Mouse (Mus musculus): ENCODE data around the gene Abtb1. TPM values are rescaled to one million over a fixed set of nuclear protein-coding genes. Genes with fewer than 3 reads are reported as not detected.

Abtb1 gene
- polyA plus RNA-seq, 1 experiment from 2014 or later: 26.7 TPM

DNA sequence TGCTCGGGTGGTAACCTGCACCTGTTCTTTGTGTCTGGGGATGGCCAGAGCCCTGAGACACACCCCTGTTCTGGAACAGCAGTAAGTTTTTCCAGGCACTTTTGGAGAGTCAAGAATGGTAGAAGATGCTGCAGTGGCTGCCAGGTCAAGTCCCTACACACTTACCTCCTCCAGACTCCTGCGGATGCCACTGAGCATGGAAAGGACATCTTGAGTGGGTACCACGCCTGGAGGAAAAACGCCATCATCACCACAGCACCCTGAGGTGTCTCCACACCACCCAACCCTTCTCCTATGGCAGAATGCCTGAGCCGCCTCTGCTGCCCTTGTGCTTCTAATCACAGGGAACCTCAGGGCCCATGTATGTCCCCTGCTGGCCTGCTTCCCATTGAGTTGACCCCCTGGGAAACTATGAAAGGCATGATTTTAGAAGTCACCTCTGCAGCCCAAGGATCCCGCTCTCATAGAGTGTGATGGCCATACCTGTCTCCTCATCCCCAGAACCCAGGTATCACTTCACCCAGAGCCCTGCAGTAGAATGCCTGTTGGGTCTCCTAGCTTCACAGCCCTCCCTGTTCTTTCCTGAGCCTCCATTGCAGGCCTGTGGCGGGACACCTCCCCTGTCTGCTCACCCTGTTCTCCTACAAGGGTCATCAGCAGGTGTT, 3.2 kb upstream of the Abtb1 start:
- Histone ChIP-seq H3K9me3 (ENCODE audit: control insufficient read depth, low read length) (no peaks in the 10 kb centered on the region), H3K4me3 (ENCODE audit: low read depth, low read length) (no peak overlapping the region), H3K4me1 (replicated peaks; ENCODE audit: control insufficient read depth, insufficient read depth, low read length) (peaks cover 13% of the 10 kb centered on the region), H3K27me3 (replicated peaks; ENCODE audit: control insufficient read depth, insufficient read depth, low read length) (no peaks in the 10 kb centered on the region), H3K9ac (ENCODE audit: low read depth, low read length) (no peak overlapping the region), H3K27ac (ENCODE audit: low read depth, low read length) (no peak overlapping the region), H3K4me2 (no peak overlapping the region), H3K36me3 (ENCODE audit: control insufficient read depth, insufficient read depth, low read length) (no peaks in the 10 kb centered on the region)
- WGBS: 76% methylated on average over 7 of the region's 7 CpGs
- DNase-seq (ENCODE audit: low spot score) (no peak), ATAC-seq (replicated peaks; ENCODE audit: low FRiP score) (no peak)

DNA sequence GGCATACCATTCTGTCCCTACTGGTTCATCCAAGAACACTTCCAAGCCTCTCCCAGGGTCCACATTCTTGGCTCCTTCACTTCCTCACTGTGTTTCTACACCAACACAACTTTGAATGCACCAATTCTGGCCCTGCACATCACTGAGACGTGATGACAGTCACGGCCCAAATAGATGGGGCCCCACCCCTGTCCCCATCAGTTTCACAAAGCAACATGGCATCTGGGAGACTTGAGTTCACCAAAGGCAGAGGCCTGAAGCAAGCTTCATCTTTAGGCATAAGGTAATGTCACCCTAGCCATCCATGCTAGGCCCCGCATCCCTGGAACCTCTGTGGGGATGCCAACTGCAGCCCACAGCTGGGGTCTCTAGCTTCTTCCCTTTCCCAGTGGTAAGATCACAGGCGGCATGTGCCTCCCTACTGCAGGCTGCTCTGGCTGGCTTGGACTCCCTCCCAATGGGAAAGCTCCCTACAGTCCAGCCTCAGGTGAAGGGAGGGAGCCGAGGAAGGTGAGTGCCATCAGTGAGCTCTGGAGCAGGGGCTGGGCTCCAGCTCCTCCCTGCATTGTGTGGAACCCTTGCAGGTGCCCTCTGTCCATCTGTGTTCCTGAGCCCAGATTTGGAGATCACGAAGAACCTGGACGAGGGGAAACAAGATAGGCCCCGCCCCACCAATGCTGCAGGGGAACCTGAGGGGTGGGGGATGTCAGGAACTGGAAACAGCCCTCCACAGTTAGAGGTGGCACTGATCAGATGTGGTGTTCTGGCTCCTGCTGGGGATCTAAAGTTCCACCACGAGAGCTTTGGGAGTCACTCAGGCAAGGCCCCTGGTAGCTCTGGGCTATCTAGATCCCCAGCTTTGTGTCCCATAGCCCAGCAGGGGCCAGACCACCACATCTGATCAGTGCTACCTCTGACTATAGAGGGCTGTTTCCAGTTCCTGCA, 2.3 kb upstream of the Abtb1 start:
- Histone ChIP-seq H3K27me3 (replicated peaks; ENCODE audit: control insufficient read depth, insufficient read depth, low read length) (no peaks in the 10 kb centered on the region), H3K36me3 (ENCODE audit: control insufficient read depth, insufficient read depth, low read length) (no peaks in the 10 kb centered on the region), H3K9me3 (ENCODE audit: control insufficient read depth, low read length) (no peaks in the 10 kb centered on the region), H3K4me2 (no peak overlapping the region; the same call in 1 of the 2 replicates), H3K9ac (ENCODE audit: low read depth, low read length) (no peak overlapping the region), H3K4me1 (replicated peaks; ENCODE audit: control insufficient read depth, insufficient read depth, low read length) (peaks cover 13% of the 10 kb centered on the region), H3K27ac (ENCODE audit: low read depth, low read length) (no peak overlapping the region; the same call in 1 of the 2 replicates), H3K4me3 (ENCODE audit: low read depth, low read length) (no peak overlapping the region; the same call in 1 of the 2 replicates)
- ATAC-seq (replicated peaks; ENCODE audit: low FRiP score) (no peak), DNase-seq (ENCODE audit: low spot score) (no peak)
- 71% methylated on average over 9 of the region's 9 CpGs for WGBS

DNA sequence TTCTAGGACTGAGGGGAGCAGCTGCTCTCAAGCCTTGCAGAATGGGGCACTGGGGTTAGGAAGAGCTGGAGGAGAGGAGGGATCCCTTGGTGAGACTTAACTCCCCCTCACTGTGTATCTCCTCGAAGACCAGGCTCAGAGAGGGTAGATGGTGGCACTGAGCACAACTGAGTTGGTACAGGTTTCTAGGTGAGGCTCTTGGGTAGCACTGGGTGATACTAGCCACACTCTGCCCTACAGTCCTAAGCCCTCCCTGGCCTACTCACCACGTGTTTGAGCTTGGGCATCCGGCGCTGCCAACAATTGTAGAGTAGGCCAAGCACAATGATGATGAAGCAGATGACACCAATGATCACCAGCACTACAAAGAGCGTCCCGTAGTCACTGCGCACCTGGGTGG, 1.5 kb upstream of the Abtb1 start:
- no peak for DNase-seq (ENCODE audit: low spot score)
- Histone ChIP-seq H3K4me1 (replicated peaks; ENCODE audit: control insufficient read depth, insufficient read depth, low read length) (peaks cover 13% of the 10 kb centered on the region), H3K27me3 (replicated peaks; ENCODE audit: control insufficient read depth, insufficient read depth, low read length) (no peaks in the 10 kb centered on the region), H3K9me3 (ENCODE audit: control insufficient read depth, low read length) (no peaks in the 10 kb centered on the region), H3K4me2 (peak overlapping the region; percentile 93), H3K9ac (ENCODE audit: low read depth, low read length) (peak overlapping the region; percentile 78), H3K36me3 (ENCODE audit: control insufficient read depth, insufficient read depth, low read length) (no peaks in the 10 kb centered on the region), H3K4me3 (ENCODE audit: low read depth, low read length) (peak overlapping the region; percentile 84), H3K27ac (ENCODE audit: low read depth, low read length) (no peak overlapping the region)
- no peak for ATAC-seq (replicated peaks; ENCODE audit: low FRiP score)
- WGBS: 72% methylated on average over 7 of the region's 7 CpGs

DNA sequence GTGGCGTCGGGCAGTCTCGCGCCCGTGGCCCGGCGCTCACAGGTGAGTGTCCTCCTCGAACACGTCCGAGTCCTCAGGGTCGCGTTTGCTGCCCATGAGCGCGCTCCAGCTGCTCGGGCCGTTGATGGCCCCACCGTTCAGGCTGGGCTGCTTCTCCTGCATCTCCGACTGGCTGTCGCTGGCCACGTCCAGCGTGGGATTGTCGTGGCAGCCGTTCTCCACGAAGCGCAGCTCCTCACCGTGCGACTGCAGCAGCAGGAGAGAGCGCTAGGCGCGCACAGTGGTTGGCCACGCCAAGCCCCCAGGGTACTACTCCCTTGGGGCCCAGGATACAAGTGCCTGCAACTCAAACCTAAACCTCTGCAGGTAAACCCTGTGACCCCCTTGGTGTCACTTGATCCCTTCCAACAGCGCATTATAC, 957 bp upstream of the Abtb1 start:
- 3% methylated on average over 32 of the region's 32 CpGs for WGBS
- Histone ChIP-seq H3K9ac (ENCODE audit: low read depth, low read length) (peak overlapping the region; percentile 78), H3K4me1 (replicated peaks; ENCODE audit: control insufficient read depth, insufficient read depth, low read length) (peaks cover 13% of the 10 kb centered on the region), H3K9me3 (ENCODE audit: control insufficient read depth, low read length) (no peaks in the 10 kb centered on the region), H3K4me2 (peak overlapping the region; percentile 93), H3K27ac (ENCODE audit: low read depth, low read length) (peak overlapping the region; percentile 70), H3K36me3 (ENCODE audit: control insufficient read depth, insufficient read depth, low read length) (peaks cover 2% of the 10 kb centered on the region), H3K4me3 (ENCODE audit: low read depth, low read length) (peak overlapping the region; percentile 84), H3K27me3 (replicated peaks; ENCODE audit: control insufficient read depth, insufficient read depth, low read length) (no peaks in the 10 kb centered on the region)
- ATAC-seq (replicated peaks; ENCODE audit: low FRiP score) (peak; percentile 0; the same call in 1 of the 2 replicates), DNase-seq (ENCODE audit: low spot score) (peak; percentile 60)

DNA sequence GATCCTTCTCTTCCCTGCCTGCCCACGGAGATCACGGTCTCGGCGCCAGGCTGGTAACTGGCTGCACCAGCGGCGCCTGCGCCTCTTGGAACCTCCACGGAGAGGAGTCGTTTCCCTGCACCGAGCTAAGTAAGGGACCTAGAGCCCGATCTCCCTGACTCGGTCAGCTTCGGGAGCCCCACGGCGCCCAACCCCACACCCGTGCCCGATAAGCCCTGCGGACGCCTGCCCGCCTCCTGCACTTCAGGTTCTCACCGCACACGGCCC, 337 bp downstream of the Abtb1 start:
- H3K4me3 ChIP-seq (ENCODE audit: low read depth, low read length): peak overlapping the region; percentile 84
- peak overlapping the region; percentile 70 for H3K27ac ChIP-seq (ENCODE audit: low read depth, low read length)
- DNase-seq (ENCODE audit: low spot score): no peak
- no peaks in the 10 kb centered on the region for H3K9me3 ChIP-seq (ENCODE audit: control insufficient read depth, low read length)
- H3K4me2 ChIP-seq: peak overlapping the region; percentile 91
- peak; percentile 19 for ATAC-seq (replicated peaks; ENCODE audit: low FRiP score)
- H3K9ac ChIP-seq (ENCODE audit: low read depth, low read length): peak overlapping the region; percentile 85
- peaks cover 5% of the 10 kb centered on the region for H3K36me3 ChIP-seq (ENCODE audit: control insufficient read depth, insufficient read depth, low read length)
- H3K27me3 ChIP-seq (replicated peaks; ENCODE audit: control insufficient read depth, insufficient read depth, low read length): no peaks in the 10 kb centered on the region
- 0% methylated on average over 22 of the region's 22 CpGs for WGBS
- peaks cover 13% of the 10 kb centered on the region for H3K4me1 ChIP-seq (replicated peaks; ENCODE audit: control insufficient read depth, insufficient read depth, low read length)

DNA sequence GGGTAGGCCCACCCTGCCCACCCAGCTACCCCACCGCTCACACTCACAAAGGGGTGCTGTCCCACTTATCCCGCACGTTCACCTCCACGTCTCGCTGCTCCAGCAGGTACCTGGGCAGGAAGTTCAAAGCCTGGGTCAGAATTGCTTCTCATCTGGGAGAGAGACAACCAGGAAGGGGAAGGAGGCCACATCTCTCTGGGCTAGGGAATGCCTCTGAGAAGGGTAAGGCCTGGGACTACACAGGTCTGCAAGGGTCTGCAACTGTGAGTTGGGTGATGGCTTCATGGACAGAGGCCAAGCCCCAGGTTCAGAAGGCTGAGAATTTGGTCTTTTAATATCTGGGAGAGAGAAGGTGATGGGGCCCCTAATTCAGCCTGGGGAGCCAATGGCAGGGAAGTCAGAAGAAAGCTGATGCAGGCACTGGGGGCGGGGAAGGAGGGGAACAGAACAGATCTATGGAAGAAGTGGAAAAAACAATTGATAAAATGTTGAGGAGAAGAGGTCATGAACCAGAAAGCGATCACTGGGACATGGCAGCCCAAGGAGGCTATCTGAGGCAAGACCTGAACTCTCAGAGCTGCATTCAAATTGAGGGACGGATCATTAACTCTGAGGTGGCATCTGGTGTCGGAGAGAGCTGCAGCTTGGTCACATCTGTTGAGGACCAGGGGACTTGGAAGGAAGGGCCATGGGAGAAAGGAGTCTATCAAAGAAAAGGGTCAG, 832 bp downstream of the Abtb1 start:
- no peak for DNase-seq (ENCODE audit: low spot score)
- WGBS: 52% methylated on average over 9 of the region's 9 CpGs
- ATAC-seq (replicated peaks; ENCODE audit: low FRiP score): no peak
- Histone ChIP-seq H3K9me3 (ENCODE audit: control insufficient read depth, low read length) (no peaks in the 10 kb centered on the region), H3K27ac (ENCODE audit: low read depth, low read length) (peak overlapping the region; percentile 70), H3K27me3 (replicated peaks; ENCODE audit: control insufficient read depth, insufficient read depth, low read length) (no peaks in the 10 kb centered on the region), H3K4me3 (ENCODE audit: low read depth, low read length) (peak overlapping the region; percentile 84), H3K4me2 (peak overlapping the region; percentile 91), H3K36me3 (ENCODE audit: control insufficient read depth, insufficient read depth, low read length) (peaks cover 5% of the 10 kb centered on the region), H3K4me1 (replicated peaks; ENCODE audit: control insufficient read depth, insufficient read depth, low read length) (peaks cover 13% of the 10 kb centered on the region), H3K9ac (ENCODE audit: low read depth, low read length) (peak overlapping the region; percentile 85)

DNA sequence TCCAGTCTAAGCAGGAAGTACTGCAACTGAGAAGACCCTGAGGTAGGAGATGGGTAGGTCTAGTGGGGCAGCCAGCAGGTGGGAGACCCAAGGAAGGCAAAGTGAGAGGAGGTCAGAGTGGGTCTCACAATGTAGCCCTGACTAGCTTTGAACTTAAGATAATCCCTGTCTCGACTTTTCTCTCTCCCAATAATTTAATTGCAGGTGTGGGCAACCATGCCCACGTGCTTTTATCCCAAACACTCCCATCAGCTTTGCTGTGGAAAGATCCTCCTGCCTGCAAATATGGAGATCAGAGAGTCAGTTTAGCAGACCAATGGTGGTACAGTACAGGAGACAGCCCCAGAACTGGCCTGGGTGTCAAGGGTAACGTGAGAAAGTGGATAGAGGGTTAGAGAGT, 1.6 kb downstream of the Abtb1 start:
- ATAC-seq (replicated peaks; ENCODE audit: low FRiP score) (no peak), DNase-seq (ENCODE audit: low spot score) (no peak)
- peak overlapping the region; percentile 91 for H3K4me2 ChIP-seq
- H3K27ac ChIP-seq (ENCODE audit: low read depth, low read length): no peak overlapping the region
- no peak overlapping the region for H3K4me3 ChIP-seq (ENCODE audit: low read depth, low read length)
- no peaks in the 10 kb centered on the region for H3K27me3 ChIP-seq (replicated peaks; ENCODE audit: control insufficient read depth, insufficient read depth, low read length)
- H3K9ac ChIP-seq (ENCODE audit: low read depth, low read length): no peak overlapping the region
- WGBS: 74% methylated on average over 3 of the region's 3 CpGs
- H3K9me3 ChIP-seq (ENCODE audit: control insufficient read depth, low read length): no peaks in the 10 kb centered on the region
- peaks cover 15% of the 10 kb centered on the region for H3K4me1 ChIP-seq (replicated peaks; ENCODE audit: control insufficient read depth, insufficient read depth, low read length)
- peaks cover 5% of the 10 kb centered on the region for H3K36me3 ChIP-seq (ENCODE audit: control insufficient read depth, insufficient read depth, low read length)

DNA sequence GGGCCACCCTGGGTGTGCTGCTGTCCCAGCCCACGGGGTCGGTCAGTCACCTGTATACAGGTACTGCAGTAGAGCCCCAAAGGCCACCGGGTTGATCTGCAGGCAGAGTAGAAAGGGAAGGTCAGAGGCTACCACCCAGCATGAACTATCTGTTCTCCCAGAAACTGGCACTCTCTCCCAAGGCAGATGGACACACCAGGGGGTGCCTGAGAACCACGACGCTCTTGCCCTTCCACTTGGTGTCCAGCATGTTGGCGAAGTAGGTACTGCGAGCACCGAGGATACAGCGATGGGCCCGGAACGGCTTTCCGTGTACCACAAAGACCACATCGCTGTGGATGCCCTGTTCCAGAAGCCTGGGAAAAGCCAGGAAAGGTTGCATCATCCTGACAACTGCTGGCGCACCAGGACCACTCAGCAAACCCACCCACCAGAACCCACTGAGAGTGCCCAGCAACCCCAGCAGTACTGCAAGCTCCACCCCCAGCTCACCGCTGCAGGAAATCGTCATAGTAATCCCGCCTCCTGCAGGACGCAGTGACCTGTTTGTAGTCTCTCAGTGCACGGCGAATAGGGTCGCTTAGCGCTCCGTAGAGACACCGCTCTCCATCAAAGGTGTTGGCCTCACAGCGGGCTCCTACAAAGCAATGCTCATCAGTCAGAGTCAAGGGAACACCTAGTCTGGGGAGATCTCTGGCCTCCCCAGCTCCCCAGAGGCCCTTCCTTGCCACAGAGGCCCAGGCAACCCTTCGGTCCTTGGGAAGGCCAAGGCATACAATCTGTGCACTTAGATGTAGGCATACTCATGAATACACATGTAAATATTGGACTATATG, 2.4 kb downstream of the Abtb1 start:
- Histone ChIP-seq H3K27me3 (replicated peaks; ENCODE audit: control insufficient read depth, insufficient read depth, low read length) (no peaks in the 10 kb centered on the region), H3K27ac (ENCODE audit: low read depth, low read length) (no peak overlapping the region), H3K4me1 (replicated peaks; ENCODE audit: control insufficient read depth, insufficient read depth, low read length) (peaks cover 18% of the 10 kb centered on the region), H3K4me3 (ENCODE audit: low read depth, low read length) (no peak overlapping the region), H3K36me3 (ENCODE audit: control insufficient read depth, insufficient read depth, low read length) (peaks cover 5% of the 10 kb centered on the region), H3K9me3 (ENCODE audit: control insufficient read depth, low read length) (no peaks in the 10 kb centered on the region), H3K4me2 (no peak overlapping the region), H3K9ac (ENCODE audit: low read depth, low read length) (no peak overlapping the region)
- DNase-seq (ENCODE audit: low spot score): no peak
- ATAC-seq (replicated peaks; ENCODE audit: low FRiP score): no peak
- 82% methylated on average over 26 of the region's 26 CpGs for WGBS
